Mouse (Mus musculus) liver, embryonic 14.5 days (tissue): ENCODE data around the gene Cyp2b19.

Source experiments
- CTCF ChIP-seq: IDR thresholded peaks from 2 replicates; pipeline ENCODE4 v1.5.1; 2016; ENCODE audit warnings: antibody characterized with exemption, low read depth, control low read depth
- EP300 ChIP-seq: IDR thresholded peaks from 2 replicates; pipeline ENCODE4 v1.6.1; 2016; ENCODE audit warnings: antibody characterized with exemption, low read depth

DNA sequence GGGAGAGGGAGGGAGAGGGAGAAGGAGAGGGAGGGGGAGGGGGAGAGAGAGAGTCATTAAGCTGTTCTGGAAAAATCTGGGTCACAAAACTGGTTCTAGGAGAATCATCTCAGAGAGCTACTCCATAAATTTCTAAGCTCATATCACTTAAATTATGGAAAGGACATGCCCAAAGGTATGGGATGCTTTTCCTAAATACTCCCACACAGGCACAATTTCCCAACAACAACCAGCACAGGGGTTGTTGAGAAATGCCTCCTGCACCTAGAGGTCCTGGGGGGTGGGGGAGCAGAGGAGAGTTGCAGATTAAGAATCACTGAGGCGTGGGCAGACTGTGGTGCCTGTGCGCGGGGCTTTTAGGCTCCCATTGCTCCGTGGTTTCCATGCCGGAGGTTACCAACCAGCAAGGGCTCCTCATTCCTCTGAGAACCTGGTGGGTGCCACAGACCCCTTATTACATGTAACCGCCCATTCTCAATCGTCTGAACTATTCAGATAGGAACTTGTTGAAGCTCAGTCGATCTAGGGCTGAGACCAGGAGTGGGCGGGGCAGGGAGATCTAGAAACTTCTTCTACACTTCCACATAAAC, 13.0 kb downstream of the Cyp2b19 start:
- TF ChIP-seq EP300: no peak
- no peak for TF ChIP-seq CTCF
